Mouse (Mus musculus) B cell, adult 67 days (primary cell): ENCODE results near the gene Maip1. TPM values are rescaled to one million over a fixed set of nuclear protein-coding genes. Genes with fewer than 3 reads are reported as not detected.

Source experiments
- total RNA-seq, 2 experiments: library from RNA; stranded (reverse); gene quantifications; 4 replicates each; pipeline ENCODE4 v1.2.4; 2023

Gene Maip1
- 10 to 100 TPM; 13.1 to 14.6 TPM for total RNA-seq

DNA sequence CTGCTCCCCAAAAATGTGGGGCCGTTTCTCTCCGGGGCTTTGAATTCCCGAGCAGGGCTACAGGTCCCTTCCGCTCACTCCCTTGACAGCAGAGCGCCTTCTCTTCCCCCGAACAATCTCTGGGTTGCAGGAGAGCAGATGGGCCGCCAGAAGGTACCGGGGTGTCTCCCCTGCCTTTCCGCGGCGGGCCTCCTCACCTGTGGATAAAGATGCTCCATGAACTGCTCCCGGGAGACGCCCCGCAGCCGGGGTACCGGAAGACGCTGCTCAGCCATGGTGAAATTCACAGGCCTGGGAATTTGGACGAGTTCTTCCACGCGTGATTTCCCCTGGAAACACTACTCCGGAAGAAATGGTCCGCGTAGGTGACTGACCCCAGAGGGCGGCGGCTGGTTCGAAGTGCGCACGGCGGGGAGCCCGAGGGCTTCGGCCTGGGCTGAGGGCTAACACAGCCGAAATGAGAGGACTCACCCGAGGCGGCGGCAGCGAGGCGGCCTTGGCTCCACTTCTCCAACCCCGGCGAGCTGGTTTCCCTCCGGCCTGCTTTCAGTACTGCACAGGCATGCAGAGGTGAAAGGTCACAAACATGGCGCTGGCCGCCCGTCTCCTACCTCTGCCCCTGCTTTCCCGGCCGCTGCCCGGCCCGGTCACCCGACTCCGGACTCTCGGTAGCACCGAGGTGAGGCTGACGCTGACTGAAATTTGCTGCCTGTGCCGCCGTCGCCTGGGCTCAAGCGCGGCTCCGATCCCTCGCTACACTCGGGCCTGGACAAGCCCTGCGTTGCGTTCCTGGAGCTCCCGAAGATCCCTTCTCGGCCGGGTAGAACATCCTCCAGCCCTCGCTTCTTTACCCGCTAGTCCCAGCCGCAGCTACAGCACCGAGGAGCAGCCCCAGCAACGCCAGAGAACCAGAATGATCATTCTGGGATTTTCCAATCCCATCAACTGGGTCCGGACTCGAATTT is at the start of gene Maip1, which contains the start of gene Tyw5:
TSS of gene Maip1 (plus strand) at position 142 of the 965 bp plus-strand sequence.
TSS of gene Tyw5 (minus strand) at position 915 of the 965 bp plus-strand sequence.

DNA sequence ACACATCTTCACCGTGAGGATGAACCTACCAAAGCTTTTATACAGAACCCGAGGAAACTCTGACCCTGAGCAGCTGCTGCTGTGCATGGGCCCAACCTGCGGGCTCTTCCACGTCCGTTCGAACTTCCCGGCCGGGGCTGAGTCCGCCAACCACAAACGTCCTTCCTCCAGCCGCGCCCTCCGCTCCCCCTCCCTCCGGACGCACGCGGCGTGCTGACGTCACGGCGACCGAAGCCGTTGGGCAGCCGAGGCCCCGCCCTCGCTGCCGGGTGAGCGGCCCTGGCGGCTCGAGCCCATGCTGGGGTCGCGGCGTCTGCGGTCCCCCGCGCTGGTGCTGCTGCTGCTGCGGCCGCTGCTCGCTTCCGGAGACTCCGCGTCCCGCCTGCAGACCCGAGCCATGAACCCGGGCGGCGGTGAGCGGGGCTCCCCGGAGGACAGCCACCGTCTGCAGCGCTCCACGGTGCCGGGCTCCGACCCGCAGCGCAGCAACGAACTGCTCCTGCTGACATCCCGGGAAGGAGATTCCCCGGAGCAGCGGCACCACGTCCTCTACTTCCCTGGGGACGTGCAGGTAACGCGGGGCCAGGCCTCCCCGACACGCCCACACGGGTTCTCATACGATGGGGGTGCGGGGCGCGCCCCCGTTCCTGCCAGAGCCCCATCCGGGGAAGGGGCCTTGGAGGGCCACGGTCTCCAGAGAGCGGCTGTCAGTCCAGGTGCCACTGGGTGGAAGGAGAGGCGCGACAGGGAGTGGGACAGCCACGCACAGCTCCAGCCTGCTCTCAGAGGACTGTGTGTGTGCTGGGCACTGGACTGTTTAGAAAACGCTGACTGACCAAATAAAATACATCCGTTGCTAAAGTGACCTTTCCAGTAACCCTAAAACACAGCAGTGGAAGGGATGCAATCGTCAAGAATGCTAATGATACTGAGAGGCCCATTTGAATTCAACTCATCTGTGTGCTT is 28.5 kb upstream of the Maip1 start, which contains the start of gene 1700066M21Rik:
TSS of gene 1700066M21Rik (plus strand) at position 245 of the 966 bp plus-strand sequence.

Other genes starting within 250 kb of the Maip1 start
- gene 1700066M21Rik, start 28.7 kb upstream of the Maip1 start, total RNA-seq = 1 to 10 TPM; 6.4 to 7.4 TPM
- gene Tyw5, start 773 bp downstream of the Maip1 start, total RNA-seq = 10 to 100 TPM; 29.4 to 33.3 TPM